Mouse (Mus musculus) urinary bladder, postnatal 10 days (tissue): Measurements from ENCODE around the gene Amn.

Experiments
- DNase-seq: peaks from one replicate; pipeline ENCODE4 v3.0.0; 2022; ENCODE audit warnings: low spot score

The Amn gene

GRCm38 (mm10) chr12:111324536-111324935 is 53.6 kb downstream of the Amn start:
- DNase-seq: no peak

GRCm38 (mm10) chr12:111324949-111325348 is 54.1 kb downstream of the Amn start:
- DNase-seq: no peak

- no peak for DNase-seq
These were observed 55.0 kb downstream of the Amn start for GRCm38 (mm10) chr12:111325744-111326424.
